Mouse (Mus musculus) erythroblast, embryonic 14.5 days (primary cell): Measurements from ENCODE around the gene Tm9sf1.

Experiments used
- GATA1 ChIP-seq: IDR thresholded peaks from 2 replicates; pipeline ENCODE4 v1.6.1; 2012; ENCODE audit warnings: low read length, inconsistent platforms, mixed read lengths
- TAL1 ChIP-seq: IDR thresholded peaks from 3 replicates; pipeline ENCODE4 v1.6.1; 2012; ENCODE audit warnings: low read length, inconsistent platforms, mixed read lengths

DNA sequence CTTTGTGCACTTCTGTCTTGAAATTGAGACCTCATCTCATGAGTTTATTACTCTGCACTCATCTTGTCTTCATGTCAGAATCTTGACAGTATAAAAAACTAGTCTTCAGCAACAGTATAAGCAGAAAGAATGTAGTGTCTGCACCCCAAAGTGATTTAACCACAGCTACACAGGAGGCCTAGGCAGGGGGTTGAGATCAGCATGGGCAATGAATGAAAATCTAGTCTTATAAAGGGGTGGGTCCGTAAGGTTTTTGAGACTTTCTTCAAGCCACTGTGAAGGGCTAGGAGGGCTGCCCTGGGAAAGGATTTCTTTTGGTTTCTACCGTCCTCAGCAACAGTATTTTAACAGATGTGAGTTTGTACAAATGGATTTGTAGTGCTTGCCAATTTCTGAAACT is 17.0 kb upstream of the Tm9sf1 start:
- TF ChIP-seq GATA1: no peak
- TF ChIP-seq TAL1: no peak
